Mouse (Mus musculus) activated CD4-positive, CD25-positive, alpha-beta regulatory T cell, adult 4 months (primary cell): ENCODE results near the gene Plxnb2. TPM values are rescaled to one million over a fixed set of nuclear protein-coding genes. Genes with fewer than 3 reads are reported as not detected.
A peak's percentile ranks its signal among the peaks of the same experiment; 100 is the strongest.

ENCODE experiments used
- ATAC-seq: one replicate; pipeline ENCODE4 v1.8.0; 2017
- polyA plus RNA-seq, 2 experiments: library from polyadenylated mRNA; unstranded; fragments of 100-300 nt; shearing (Covaris generic); gene quantifications; one replicate each; pipeline ENCODE4 v1.2.1; 2017

The Plxnb2 gene
- polyA plus RNA-seq, 2 experiments from 2014 or later = 1.0 to 2.1 TPM

- ATAC-seq = no peak
Observed at GRCm38 (mm10) chr15:89178954-89179629, 1.5 kb downstream of the Plxnb2 start.

GRCm38 (mm10) chr15:89178260-89178860 is 2.2 kb downstream of the Plxnb2 start:
- no peak for ATAC-seq

GRCm38 (mm10) chr15:89177576-89178259 is 2.9 kb downstream of the Plxnb2 start:
- ATAC-seq = no peak

GRCm38 (mm10) chr15:89177121-89177520 is 3.5 kb downstream of the Plxnb2 start:
- ATAC-seq = no peak

- ATAC-seq = no peak
Observed at GRCm38 (mm10) chr15:89175411-89176155, 5.0 kb downstream of the Plxnb2 start.

- ATAC-seq = no peak
Observed at GRCm38 (mm10) chr15:89174889-89175339, 5.7 kb downstream of the Plxnb2 start.

GRCm38 (mm10) chr15:89173906-89174214 is 6.7 kb downstream of the Plxnb2 start:
- ATAC-seq = no peak

- ATAC-seq = no peak
Observed at GRCm38 (mm10) chr15:89173024-89173905, 7.3 kb downstream of the Plxnb2 start.

- no peak for ATAC-seq
Observed at GRCm38 (mm10) chr15:89172276-89172935, 8.2 kb downstream of the Plxnb2 start.

- ATAC-seq = no peak
Observed at GRCm38 (mm10) chr15:89171526-89172051, 9.0 kb downstream of the Plxnb2 start.

GRCm38 (mm10) chr15:89170102-89170501 is 10.5 kb downstream of the Plxnb2 start:
- ATAC-seq = no peak

- no peak for ATAC-seq
Observed at GRCm38 (mm10) chr15:89169431-89169830, 11.2 kb downstream of the Plxnb2 start.

GRCm38 (mm10) chr15:89168922-89169321 is 11.7 kb downstream of the Plxnb2 start:
- ATAC-seq = no peak

- no peak for ATAC-seq
Observed at GRCm38 (mm10) chr15:89165478-89165877, 15.1 kb downstream of the Plxnb2 start.

GRCm38 (mm10) chr15:89161397-89161796 is 19.2 kb downstream of the Plxnb2 start:
- no peak for ATAC-seq

GRCm38 (mm10) chr15:89158516-89158915 is 22.1 kb downstream of the Plxnb2 start:
- ATAC-seq = no peak

- ATAC-seq = peak; percentile 69
Observed at GRCm38 (mm10) chr15:89157954-89158353, 22.6 kb downstream of the Plxnb2 start.

- no peak for ATAC-seq
Observed at GRCm38 (mm10) chr15:89152312-89152711, 28.3 kb downstream of the Plxnb2 start.

GRCm38 (mm10) chr15:89150041-89150390 is 30.6 kb downstream of the Plxnb2 start:
- peak; percentile 4 for ATAC-seq

- ATAC-seq = peak; percentile 69
Observed at GRCm38 (mm10) chr15:89149271-89150040, 31.1 kb downstream of the Plxnb2 start, which contains the start of gene Mapk11. Gene Mapk11 (minus strand): TSS chr15:89149628.
